Mouse (Mus musculus): ENCODE results near the gene Rnf217.

DNA sequence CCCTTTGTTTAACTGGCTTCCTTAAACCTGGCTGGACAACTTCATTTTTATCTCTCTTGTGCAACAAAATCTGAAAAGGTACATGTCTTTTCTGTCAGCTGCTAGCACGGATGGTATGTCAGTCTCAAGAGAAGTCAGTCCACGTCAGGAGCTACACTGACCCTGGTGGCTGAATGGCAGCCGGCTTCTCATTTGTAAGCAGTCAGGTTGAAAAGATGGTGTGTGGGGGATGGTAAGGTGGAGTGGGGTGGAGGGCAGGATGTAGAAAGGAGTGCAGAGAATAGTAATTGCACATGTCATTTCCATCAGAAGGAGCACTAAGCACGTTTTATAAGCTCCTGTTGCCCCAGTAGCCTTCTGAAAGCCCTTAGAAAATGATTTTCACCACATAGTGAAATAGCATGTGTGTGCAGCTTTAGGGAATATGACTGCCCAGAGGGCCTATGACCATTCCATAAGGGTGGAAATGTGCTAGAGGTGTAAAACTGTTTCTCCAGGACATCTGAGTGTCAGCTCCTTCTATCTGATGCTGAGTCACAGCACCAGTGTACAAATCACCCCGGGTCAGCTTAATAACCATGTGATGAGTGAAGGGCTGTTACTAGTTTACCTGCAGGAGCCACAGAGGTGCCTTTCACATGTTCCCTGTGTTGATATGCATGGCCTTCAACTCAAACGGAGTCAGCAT, 80.5 kb downstream of the Rnf217 start:
- TF ChIP-seq CTCF (IDR thresholded peaks at IDR 0.05; ENCODE audit: low read depth) (no peak), EP300 (IDR thresholded peaks at IDR 0.05; ENCODE audit: low read depth) (no peak)
